25 mouse cellular contexts compared by ENCODE assay signal in the genomic region with DNA sequence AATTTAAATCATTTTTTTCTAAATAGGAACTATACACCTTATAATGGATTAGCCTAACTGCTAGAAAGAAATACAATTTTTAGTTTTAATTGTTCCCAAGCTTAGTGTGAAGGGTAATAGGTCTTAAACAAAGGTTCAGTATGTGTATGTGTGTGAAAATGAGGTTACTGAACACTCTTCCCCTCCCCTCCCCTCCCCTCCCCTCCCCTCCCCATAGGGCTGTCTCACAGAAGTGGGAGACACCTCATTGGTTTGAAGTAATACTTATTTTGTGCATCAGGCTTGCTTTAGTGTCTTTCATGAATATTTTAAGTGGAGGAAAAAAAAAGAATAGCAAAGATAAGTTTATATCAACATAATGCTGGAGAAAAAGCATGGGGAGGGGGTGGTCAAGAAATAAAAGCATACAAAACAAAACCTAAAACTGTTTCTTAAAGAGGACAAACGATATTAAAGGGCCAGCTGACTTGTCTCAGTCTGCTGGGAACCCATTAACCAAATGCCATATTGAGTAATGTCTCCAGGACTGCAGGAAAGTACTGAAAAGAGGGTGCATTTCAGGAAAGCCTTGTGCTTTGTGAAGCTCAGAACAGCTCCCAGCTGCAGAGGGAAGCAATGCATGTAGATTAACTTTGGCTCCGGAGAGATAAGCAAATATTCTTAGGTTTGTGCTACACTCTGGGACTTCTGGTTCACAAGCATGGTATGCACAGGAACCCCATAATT. TPM values are rescaled to one million over a fixed set of nuclear protein-coding genes. Genes with fewer than 3 reads are reported as not detected.
A peak's percentile ranks its signal among the peaks of the same experiment; 100 is the strongest.
DNase-seq lines count a peak whose midpoint lies in the region; ATAC-seq and TF ChIP-seq lines count a peak whose summit lies in the region.
"Had no signal": no experiment of that assay in that cellular context is flagged by ENCODE, and none has a peak within 500 bp of the region (broad histone marks: within the 10 kb centered on the region; RNA-seq: fewer than 3 reads in every experiment).

No protein-coding gene starts in this region.

- no peak for TF ChIP-seq CTCF in lung, postnatal 0 days (IDR thresholded peaks at IDR 0.05)

- no peak overlapping the region for H3K4me2 ChIP-seq in kidney, embryonic 15.5 days
- no peak overlapping the region for H3K4me2 ChIP-seq in lung, postnatal 0 days (replicated peaks; ENCODE audit: low read depth, low read length)
- H3K4me2 ChIP-seq: limb, embryonic 12.5 days; liver, embryonic 11.5 days; neural tube, embryonic 12.5 days had no signal

- peak; percentile 84 for ATAC-seq in kidney, embryonic 15.5 days (replicated peaks; ENCODE audit: low FRiP score)
- ATAC-seq in lung, postnatal 0 days: no peak
- ATAC-seq: activated CD4-positive, CD25-positive, alpha-beta regulatory T cell, adult 4 months; forebrain, postnatal 0 days; hindbrain, embryonic 16.5 days; liver, postnatal 0 days had no signal

- no peak overlapping the region for H3K4me3 ChIP-seq in kidney, embryonic 15.5 days (replicated peaks)
- no peak overlapping the region for H3K4me3 ChIP-seq in lung, postnatal 0 days (ENCODE audit: low read depth, low read length)
- H3K4me3 ChIP-seq: limb, embryonic 12.5 days; megakaryocyte, embryonic 14.5 days; neural tube, embryonic 12.5 days had no signal

- H3K27ac ChIP-seq in kidney, embryonic 15.5 days: peak overlapping the region; percentile 65
- no peak overlapping the region for H3K27ac ChIP-seq in lung, postnatal 0 days (ENCODE audit: low read length)
- H3K27ac ChIP-seq: limb, embryonic 12.5 days; neural tube, embryonic 12.5 days had no signal

- no peaks in the 10 kb centered on the region for H3K36me3 ChIP-seq in kidney, embryonic 15.5 days
- H3K36me3 ChIP-seq in lung, postnatal 0 days (ENCODE audit: insufficient read depth, low read length): no peaks in the 10 kb centered on the region
- H3K36me3 ChIP-seq: limb, embryonic 12.5 days; neural tube, embryonic 12.5 days had no signal

- no peak overlapping the region for H3K9ac ChIP-seq in kidney, embryonic 15.5 days
- no peak overlapping the region for H3K9ac ChIP-seq in lung, postnatal 0 days (replicated peaks; ENCODE audit: low read depth)
- H3K9ac ChIP-seq: forebrain, postnatal 0 days; limb, embryonic 12.5 days; liver, postnatal 0 days; neural tube, embryonic 12.5 days had no signal

- DNase-seq in kidney, adult 11 months: no peak
- peak; percentile 55 for DNase-seq in lung, postnatal 0 days (ENCODE audit: low spot score)
- no peak for DNase-seq in lung, postnatal 4 days
- DNase-seq in mesoderm, embryonic 11.5 days (ENCODE audit: low read depth, low spot score): peak; percentile 10
- no peak for DNase-seq in spleen, postnatal 14 days (ENCODE audit: low spot score in 2 of 2)
- DNase-seq in gastrocnemius, postnatal 4 days (ENCODE audit: low spot score in 2 of 2): no peak
- DNase-seq: B cell, adult 2 months; cerebellum, adult 18-20 months; cerebellum, postnatal 14 days; forebrain, postnatal 0 days; gastrocnemius, postnatal 36 days; kidney, adult 2 months; liver, postnatal 0 days; midbrain, embryonic 14.5 days; retina, postnatal 1 day; right cerebral cortex, postnatal 25 days had no signal

- TF ChIP-seq EP300 in lung, postnatal 0 days (IDR thresholded peaks at IDR 0.05): no peak

- no peaks in the 10 kb centered on the region for H3K27me3 ChIP-seq in kidney, embryonic 15.5 days
- H3K27me3 ChIP-seq in lung, postnatal 0 days (replicated peaks; ENCODE audit: insufficient read depth, low read length): no peaks in the 10 kb centered on the region
- H3K27me3 ChIP-seq: CH12.LX; limb, embryonic 12.5 days; megakaryocyte, embryonic 14.5 days; neural tube, embryonic 12.5 days had no signal

- H3K9me3 ChIP-seq in kidney, embryonic 15.5 days (replicated peaks): no peaks in the 10 kb centered on the region
- no peaks in the 10 kb centered on the region for H3K9me3 ChIP-seq in lung, postnatal 0 days (ENCODE audit: low read length)
- H3K9me3 ChIP-seq: limb, embryonic 12.5 days; megakaryocyte, embryonic 14.5 days; neural tube, embryonic 12.5 days had no signal

- 11% methylated on average over 2 of the region's 2 CpGs for WGBS in kidney, embryonic 15.5 days
- WGBS in lung, postnatal 0 days: 27% methylated on average over 2 of the region's 2 CpGs

- H3K4me1 ChIP-seq in kidney, embryonic 15.5 days: 0 out of 2 replicates have a peak, but pooled peaks cover 6% of the 10 kb centered on the region
- no peaks in the 10 kb centered on the region for H3K4me1 ChIP-seq in lung, postnatal 0 days (ENCODE audit: insufficient read depth, low read depth, low read length)
- H3K4me1 ChIP-seq: megakaryocyte, embryonic 14.5 days; neural tube, embryonic 12.5 days had no signal

RNA-seq across cellular contexts. Expression of gene Csl, which starts 59.2 kb away (rescaled TPM):
- polyA plus RNA-seq in kidney, embryonic 15.5 days (2015; fragmentation: Nextera tagmentation; extraction: Ambion mirVana): 0.16 TPM in 1 of 2 replicates, not detected in the other
- 0.08 TPM in 1 of 2 replicates, not detected in the other for polyA plus RNA-seq in lung, postnatal 0 days (2015; fragmentation: Nextera tagmentation; extraction: Ambion mirVana)
- 1 to 10 TPM; 1.5 to 1.6 TPM for total RNA-seq in gastrocnemius, postnatal 4 days (2021)
- total RNA-seq: forebrain, postnatal 0 days had no signal
- polyA plus RNA-seq: heart, embryonic 14.5 days; limb, embryonic 12.5 days; liver, postnatal 0 days had no signal

Comparison
In these comparisons a context has a peak if more than half of its experiments do, and no peak if none do; other contexts are left out.
1. DNase-seq: peak in lung, postnatal 0 days (single experiment) and mesoderm, embryonic 11.5 days (single experiment); none in kidney, adult 11 months (single experiment), lung, postnatal 4 days (0 of 2), spleen, postnatal 14 days (0 of 2) and gastrocnemius, postnatal 4 days (0 of 2).